Mouse (Mus musculus) forebrain, embryonic 10.5 days (tissue): ENCODE measurements around the gene Gemin5. TPM values are rescaled to one million over a fixed set of nuclear protein-coding genes. Genes with fewer than 3 reads are reported as not detected.

Experiments
- DNase-seq: peaks from one replicate; pipeline ENCODE4 v3.0.0-alpha.2; 2017; ENCODE audit warnings: low spot score; ENCODE audit errors: extremely low spot score
- H3K27ac ChIP-seq: fragments of 300-500 bp; sonication (generic); 2 replicates; pipeline ENCODE4 v1.5.1; 2016; ENCODE audit warnings: mild to moderate bottlenecking
- H3K27me3 ChIP-seq: fragments of 300-500 bp; sonication (generic); 2 replicates; pipeline ENCODE4 v1.6.1; 2016; ENCODE audit warnings: mild to moderate bottlenecking; ENCODE audit not compliant: poor library complexity, severe bottlenecking
- H3K36me3 ChIP-seq: fragments of 300-500 bp; sonication (generic); replicated peaks from 2 replicates; pipeline ENCODE4 v1.6.1; 2016; ENCODE audit warnings: mild to moderate bottlenecking, moderate library complexity
- H3K4me1 ChIP-seq: fragments of 300-500 bp; sonication (generic); 2 replicates; pipeline ENCODE4 v1.6.1; 2016
- H3K4me3 ChIP-seq: fragments of 300-500 bp; sonication (generic); 2 replicates; pipeline ENCODE4 v1.5.1; 2016; ENCODE audit warnings: mild to moderate bottlenecking, moderate library complexity
- H3K9me3 ChIP-seq: fragments of 300-500 bp; sonication (generic); 2 replicates; pipeline ENCODE4 v1.6.1; 2016; ENCODE audit warnings: mild to moderate bottlenecking, moderate library complexity
- WGBS: fragments of 180-500 bp; shearing (Covaris S2); methylation state at CpG from one replicate; pipeline ENCODE4 v1.1.7; 2016; 5-methylcytosine and 5-hydroxymethylcytosine counted together
- polyA plus RNA-seq: library from polyadenylated mRNA; unstranded; fragments of >200 nt; fragmentation: Nextera tagmentation; extraction: Ambion mirVana; gene quantifications from 2 replicates; pipeline ENCODE4 v1.2.1, GENCODE M21; 2016

Gemin5 gene
- polyA plus RNA-seq, 1 experiment from 2014 or later, result 39.5 TPM

- DNase-seq, result no peak
- Histone ChIP-seq H3K9me3 (no peaks in the 10 kb centered on the region), H3K27ac (no peak overlapping the region), H3K4me3 (no peak overlapping the region), H3K4me1 (no peaks in the 10 kb centered on the region), H3K36me3 (no peaks in the 10 kb centered on the region), H3K27me3 (no peaks in the 10 kb centered on the region)
- 83% methylated on average over 3 of the region's 3 CpGs for WGBS
Measured at GRCm38 (mm10) chr11:58072978-58073377, 95.4 kb downstream of the Gemin5 start.

Other genes with a start within 250 kb of the Gemin5 start
- gene Larp1, start 159.5 kb downstream of the Gemin5 start, polyA plus RNA-seq, result 17.3 and 18.6 TPM in 2 replicates
- gene Gm12248, start 75.4 kb downstream of the Gemin5 start, polyA plus RNA-seq, result not detected in 2 replicates
- gene Cnot8, start 64.4 kb downstream of the Gemin5 start, polyA plus RNA-seq, result 90.9 and 96.1 TPM in 2 replicates
- gene Mrpl22, start 3.1 kb upstream of the Gemin5 start, polyA plus RNA-seq, result 141 and 146 TPM in 2 replicates
- gene Igtp, start 31.0 kb upstream of the Gemin5 start, polyA plus RNA-seq, result 1.2 and 1.7 TPM in 2 replicates
- 0.20 and 0.26 TPM in 2 replicates for gene Irgm2, start 31.1 kb upstream of the Gemin5 start, polyA plus RNA-seq
- gene 4930438A08Rik, start 106.3 kb upstream of the Gemin5 start, polyA plus RNA-seq, result not detected in 2 replicates
- gene Zfp692, start 138.5 kb upstream of the Gemin5 start, polyA plus RNA-seq, result 27.1 and 30.9 TPM in 2 replicates
- gene Zfp672, start 161.8 kb upstream of the Gemin5 start, polyA plus RNA-seq, result 23.9 and 24.1 TPM in 2 replicates
- gene Sh3bp5l, start 162.2 kb upstream of the Gemin5 start, polyA plus RNA-seq, result 39.8 and 40.9 TPM in 2 replicates
- not detected in 2 replicates for gene Lypd8, start 210.5 kb upstream of the Gemin5 start, polyA plus RNA-seq